Mouse (Mus musculus) kidney, adult 18-20 months (tissue): ENCODE results near the gene Tff1.
A peak's percentile ranks its signal among the peaks of the same experiment; 100 is the strongest.

Source experiments
- DNase-seq: peaks from one replicate; pipeline ENCODE4 v3.0.0; 2021

The Tff1 gene

GRCm38 (mm10) chr17:31165127-31165526 lies at the start of gene Tff1:
TSS of gene Tff1 (minus strand) at chr17:31165277.
- no peak for DNase-seq

DNA sequence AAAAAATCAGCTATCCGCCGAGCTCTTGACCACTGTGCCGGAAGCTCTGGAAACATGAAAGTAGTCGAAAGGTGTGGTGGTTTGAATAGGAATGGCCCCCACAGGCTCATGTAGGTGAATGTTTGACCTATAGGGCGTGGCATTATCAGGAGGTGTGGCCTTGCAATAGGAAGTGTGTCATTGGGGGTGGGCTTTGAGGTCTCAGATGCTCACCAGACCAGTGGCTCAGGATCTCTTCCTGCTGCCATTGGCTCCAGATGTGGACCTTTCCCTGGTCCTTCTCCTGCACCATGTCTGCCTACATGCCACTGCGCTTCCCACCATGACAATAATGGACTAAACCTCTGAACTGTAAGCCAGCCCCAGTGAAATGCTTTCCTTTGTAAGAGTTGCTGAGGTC lies 46.8 kb upstream of the Tff1 start:
- no peak for DNase-seq

DNA sequence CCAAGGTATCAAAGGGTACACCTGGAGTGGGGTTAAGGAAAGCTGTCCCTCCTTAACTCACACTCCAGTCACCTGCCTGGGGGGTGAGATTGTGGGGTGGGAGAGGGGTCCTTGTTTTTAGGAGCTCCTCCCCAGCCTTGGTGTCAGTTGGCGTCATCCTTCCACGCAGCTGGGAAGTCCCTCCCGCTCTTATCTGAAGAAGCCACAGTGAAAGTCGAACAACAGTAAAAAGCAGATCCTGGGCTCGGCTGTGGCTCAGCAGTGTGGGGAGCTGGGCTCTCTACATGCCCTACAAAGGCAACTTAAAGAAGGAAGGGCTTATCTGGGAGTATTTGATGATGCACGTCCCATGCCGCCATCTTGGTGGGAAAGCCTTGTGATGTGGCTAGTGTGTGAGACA lies 45.2 kb upstream of the Tff1 start:
- no peak for DNase-seq

DNA sequence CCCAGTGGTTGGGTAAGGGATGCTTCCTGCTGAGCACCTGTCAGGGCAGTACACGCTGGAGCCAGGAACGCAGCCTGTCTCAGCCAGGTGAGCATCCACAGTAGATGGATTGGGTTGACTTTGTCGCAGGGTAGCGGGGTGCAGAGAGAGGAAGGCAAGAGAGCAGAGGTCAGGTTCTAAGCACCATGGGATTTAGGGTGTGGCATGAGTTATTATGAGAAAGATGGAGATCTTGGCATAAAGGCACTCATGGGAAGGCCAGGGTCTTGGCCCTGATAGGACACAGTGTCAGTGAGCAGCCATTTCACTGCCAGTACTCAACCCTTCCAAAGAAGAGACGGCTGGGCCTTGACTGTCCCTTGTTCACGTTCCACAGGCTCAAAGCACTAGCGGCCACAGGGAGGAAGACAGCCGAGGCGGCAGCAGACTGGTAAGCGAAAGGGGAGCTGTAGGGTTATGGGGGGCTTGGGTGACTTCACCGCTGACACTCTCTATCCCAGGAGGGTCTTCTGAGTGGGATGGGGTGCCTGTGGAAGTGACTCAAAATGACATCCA lies 44.4 kb upstream of the Tff1 start:
- no peak for DNase-seq

- no peak for DNase-seq
Observed at GRCm38 (mm10) chr17:31208654-31209053, 43.6 kb upstream of the Tff1 start.

- no peak for DNase-seq
Observed at GRCm38 (mm10) chr17:31207771-31208334, 42.8 kb upstream of the Tff1 start, which contains the start of gene Ubash3a. TSS of gene Ubash3a (plus strand) at chr17:31207873.

DNA sequence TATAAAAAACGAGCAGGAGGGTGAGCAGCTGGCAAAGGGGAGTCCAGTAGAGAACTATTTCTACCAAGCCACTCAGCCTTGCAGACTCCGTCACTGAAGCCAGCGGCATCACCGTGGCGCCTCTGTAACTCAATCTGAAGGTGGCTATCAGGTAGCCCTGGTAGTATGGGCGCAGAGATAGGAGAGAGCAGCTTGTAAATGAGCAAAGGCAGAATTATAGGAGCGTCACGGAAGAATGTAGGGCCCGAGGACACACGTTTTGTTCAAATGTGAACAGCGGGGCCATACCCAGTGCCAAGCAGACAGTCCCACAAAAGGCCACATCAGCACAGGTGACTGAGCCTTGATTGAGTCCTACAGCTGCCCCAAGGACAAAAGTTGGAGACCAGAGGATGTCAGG lies 33.8 kb upstream of the Tff1 start, which contains the start of gene Tmprss3:
Gene Tmprss3, minus strand, starts transcription at position 101 of the 400 bp plus-strand sequence.
- DNase-seq: no peak

DNA sequence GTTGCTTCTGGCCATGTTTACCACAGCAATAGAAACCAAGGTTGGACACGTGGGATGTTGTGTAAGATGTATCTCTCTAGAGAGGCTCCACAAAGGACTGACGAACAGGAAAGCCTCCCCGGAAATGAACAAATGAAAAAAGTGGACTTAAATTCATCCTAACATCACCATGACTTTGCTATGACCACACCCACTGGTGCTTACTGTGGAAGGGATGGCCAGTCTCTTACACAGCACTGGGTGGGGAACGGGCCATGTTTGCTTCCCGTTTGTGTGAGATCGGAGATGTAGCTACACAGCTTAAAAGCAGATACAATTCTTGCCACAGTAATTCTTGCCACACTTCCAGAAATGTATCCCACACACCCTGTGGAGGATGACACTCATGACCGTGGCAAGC lies 31.2 kb upstream of the Tff1 start:
- DNase-seq: no peak

DNA sequence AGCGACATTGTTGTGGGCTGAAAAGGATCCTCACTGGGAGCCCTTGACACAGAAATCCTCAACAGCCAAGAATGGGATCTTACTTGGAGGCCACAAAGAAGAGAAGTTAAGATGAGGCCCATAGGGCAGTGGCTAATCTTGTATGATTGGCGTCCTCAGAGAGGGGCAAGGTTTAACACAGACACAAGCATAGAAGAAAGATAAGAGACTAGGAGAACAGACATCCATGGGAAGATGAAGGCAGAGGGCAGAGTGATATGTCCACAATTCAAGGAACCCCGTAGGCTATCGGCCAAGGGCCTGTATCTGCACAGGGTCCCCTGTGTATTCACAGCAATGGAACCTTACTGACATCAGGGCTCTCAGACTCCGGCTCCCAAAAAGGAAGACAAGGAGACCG lies 30.1 kb upstream of the Tff1 start:
- DNase-seq: no peak

DNA sequence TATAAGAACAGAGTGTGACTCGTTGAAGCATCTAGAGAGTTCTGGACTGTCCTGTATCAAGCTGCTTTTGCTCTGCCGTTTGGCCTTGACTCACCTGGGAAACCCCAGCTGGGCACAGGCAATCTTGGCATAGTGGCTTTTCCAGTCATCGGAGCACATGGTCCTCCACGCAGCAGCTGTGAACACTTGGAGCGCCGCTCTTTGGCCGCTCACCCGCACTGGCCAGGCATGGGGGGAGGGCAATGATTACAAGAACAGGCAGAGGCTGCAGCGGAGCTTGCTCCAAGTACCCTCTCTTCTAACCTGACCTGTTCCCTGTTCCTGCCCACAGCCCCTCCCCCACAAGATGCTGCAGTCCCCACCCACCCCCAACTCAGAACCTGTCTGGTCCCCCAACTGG lies 28.3 kb upstream of the Tff1 start:
- DNase-seq: no peak

- no peak for DNase-seq
Observed at GRCm38 (mm10) chr17:31192663-31193062, 27.6 kb upstream of the Tff1 start.

GRCm38 (mm10) chr17:31191825-31192224 lies 26.7 kb upstream of the Tff1 start:
- no peak for DNase-seq

GRCm38 (mm10) chr17:31187370-31187769 lies 22.3 kb upstream of the Tff1 start:
- DNase-seq: peak; percentile 77

- no peak for DNase-seq
Observed at GRCm38 (mm10) chr17:31184269-31184990, 19.4 kb upstream of the Tff1 start.

- DNase-seq: no peak
Observed at GRCm38 (mm10) chr17:31183180-31183974, 18.3 kb upstream of the Tff1 start.

DNA sequence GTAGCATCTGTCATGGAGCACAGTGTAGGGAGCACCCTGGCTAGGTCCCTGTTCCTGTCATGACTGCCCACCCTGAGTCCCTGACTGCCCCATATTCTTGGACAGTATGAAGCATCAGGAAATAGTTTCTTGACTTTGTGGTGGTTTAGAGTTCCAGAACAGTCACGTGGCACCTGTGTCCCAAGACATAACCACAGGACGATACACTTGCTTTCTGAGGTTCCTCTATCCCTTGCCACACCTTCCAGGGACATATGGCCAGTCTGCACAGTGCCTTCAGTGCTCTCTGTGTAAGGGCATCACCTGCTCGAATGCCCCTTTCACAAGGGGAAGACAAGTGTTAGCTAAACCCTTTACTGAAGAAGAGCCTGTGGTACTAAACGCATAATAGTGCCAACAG lies 16.4 kb upstream of the Tff1 start:
- no peak for DNase-seq

DNA sequence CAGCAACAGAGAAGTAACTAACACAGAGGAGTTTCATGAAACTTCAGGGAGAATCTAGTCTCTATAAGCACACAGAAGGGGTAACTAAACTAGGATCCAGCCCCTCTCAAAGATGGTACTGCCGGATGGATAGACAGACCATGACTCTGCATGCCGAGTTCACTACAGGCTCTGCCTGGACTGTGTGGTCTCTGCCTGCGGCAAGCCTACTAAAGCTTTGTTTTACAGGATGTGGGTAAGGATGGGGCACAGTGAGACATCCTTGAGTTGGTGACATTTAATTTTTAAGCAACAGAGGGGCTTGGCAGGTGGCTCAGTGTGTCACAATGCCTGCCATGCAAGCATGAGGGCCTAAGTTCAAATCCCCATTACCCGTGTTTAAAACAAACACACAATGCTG lies 11.2 kb upstream of the Tff1 start:
- no peak for DNase-seq

DNA sequence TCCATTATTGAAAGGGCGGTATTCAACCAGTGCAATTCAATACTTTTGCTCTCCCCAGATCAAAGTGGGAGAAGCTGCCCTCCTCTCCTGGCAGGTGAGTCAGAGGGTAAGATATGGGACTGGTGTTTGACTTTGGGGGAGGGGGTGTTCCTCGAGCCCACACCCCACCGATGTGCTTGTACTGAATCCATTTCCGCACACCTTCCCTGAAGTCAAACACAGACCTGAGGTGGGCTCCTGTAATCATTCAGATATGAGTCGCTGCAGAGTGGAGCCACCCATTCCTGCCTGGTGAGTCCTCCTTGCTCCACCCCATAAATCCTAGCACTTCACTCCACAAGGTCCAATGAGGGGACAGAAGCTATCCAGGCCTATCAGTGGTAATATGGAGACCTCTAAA lies 4.7 kb upstream of the Tff1 start:
- DNase-seq: no peak

DNA sequence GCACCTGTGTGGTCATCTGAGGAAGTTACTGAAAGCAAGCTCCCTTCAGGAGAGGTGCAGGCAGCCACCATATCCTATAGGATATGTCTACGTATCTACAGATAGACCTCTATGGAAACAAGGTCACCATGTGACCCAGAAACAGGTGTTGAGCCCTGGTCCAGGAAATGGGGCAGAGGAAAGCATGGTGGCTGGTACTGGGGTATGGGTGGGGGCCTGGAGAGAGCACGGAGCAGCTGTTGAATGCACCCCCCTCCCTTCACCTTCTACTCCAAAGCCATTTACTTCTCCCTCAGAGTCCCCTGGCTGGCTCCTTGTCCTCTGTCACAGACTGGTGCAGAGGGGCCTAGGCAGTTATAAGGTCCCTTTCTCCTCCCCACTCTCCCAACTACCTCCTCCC lies 1.3 kb downstream of the Tff1 start:
- DNase-seq: no peak

DNA sequence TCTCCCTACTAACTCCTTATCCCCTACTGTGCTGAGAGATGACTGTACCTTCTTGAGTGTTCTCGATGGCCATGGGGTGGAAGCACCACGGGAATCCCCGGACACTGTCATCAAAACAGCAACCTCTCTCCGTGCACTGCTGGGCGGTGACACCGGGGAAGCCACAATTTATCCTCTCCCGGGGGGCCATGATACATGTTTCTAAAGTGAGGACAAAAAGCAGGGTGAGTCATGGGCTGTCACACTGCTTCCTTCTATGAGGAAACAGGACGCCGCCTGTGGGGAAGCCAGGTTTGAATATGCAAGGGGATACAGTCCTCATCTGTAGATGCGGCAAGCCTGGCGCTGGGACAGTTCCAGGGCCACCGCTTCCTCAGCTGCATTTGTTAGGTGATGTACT lies 2.5 kb downstream of the Tff1 start:
- no peak for DNase-seq

GRCm38 (mm10) chr17:31160291-31160690 lies 4.8 kb downstream of the Tff1 start:
- DNase-seq: peak; percentile 17

- DNase-seq: no peak
Observed at GRCm38 (mm10) chr17:31157921-31158320, 7.2 kb downstream of the Tff1 start.

DNA sequence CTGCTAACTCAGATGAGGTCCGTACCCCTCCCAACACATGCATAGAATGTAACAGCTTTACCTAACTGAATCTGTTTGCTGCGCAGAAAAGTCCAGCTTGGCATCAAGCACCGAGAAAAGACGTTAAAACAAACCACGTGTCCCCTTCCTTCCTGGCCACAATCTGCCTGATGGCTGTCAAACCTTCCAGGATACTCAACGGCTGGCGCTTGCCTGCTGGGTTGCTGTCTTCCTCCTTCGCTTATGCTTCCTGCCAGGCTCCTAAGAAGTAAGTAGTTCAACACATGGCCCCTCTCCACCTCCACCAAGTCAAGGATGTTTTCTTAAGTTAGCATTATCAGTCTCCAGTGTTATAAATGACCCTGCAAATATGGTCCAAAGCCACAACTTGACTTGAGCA lies 11.3 kb downstream of the Tff1 start:
- peak; percentile 12 for DNase-seq
